Mouse (Mus musculus): ENCODE results near the gene Vps37c.

The Vps37c gene

DNA sequence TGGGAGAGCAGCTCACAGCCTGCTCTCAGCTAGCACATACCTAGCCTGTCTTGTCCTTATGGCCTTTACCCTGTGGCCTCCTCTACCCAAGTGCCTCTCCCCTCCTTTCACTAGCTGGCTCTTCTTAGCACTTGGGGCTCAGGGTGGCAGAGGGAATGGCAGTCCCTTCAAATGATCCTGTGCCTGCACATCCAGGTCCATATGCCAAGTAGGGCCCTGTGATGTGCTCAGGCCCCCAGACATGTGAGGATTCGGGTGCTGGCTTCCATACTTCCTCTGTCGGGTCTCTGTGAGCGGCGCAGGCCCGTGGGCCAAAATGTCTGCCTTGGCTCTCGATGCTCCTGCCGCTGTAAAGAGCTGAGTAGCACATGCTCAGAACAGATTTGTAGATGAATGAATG, 47.3 kb downstream of the Vps37c start:
- in situ Hi-C loops (cut with MboI; ENCODE audit: low sequenced_read_pairs), result no loop called here

DNA sequence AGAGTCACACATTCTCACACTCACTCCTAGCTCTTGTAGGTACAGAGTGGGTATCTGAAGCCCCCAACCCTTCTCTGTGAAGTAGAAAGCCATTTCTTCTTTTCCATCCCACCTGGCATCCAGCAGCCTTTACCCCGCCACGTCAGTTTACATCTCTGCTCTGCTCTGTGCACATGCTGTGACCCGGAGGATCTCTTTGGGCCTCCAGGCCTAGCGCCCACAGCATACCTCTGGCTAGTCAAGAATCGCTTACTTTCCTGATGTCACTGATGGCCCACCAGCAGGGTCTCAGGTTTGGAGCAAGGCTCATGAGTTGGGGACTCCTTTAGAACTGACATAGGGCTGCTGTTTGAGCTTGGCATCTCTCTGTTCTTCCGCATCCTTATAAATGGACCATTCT, 49.5 kb downstream of the Vps37c start:
- in situ Hi-C loops (cut with MboI; ENCODE audit: low sequenced_read_pairs), result no loop called here

DNA sequence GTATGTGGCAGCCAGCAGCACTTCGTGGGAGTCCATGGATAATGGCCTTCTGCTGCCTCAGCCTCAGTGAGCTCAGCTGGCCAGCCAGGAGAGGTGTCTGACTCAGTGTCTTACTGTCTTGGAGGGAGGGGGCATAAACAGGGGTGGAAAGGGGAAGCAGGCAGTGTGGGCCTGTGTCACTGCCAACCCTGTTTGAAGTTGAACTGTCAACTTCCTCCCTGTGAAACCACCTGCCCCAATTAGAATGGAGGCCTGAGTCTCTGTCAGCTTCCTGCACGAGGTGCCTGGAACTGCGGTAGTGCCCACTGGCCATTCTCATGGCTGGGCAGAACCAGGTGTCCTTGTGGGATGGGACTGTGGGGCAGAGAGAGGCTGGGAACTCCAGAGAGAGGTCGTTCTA, 50.3 kb downstream of the Vps37c start, which contains the start of gene Cd5:
Cd5 (minus strand) TSS at position 192 of the 400 bp plus-strand sequence.
- in situ Hi-C loops (cut with MboI; ENCODE audit: low sequenced_read_pairs), result no loop called here

DNA sequence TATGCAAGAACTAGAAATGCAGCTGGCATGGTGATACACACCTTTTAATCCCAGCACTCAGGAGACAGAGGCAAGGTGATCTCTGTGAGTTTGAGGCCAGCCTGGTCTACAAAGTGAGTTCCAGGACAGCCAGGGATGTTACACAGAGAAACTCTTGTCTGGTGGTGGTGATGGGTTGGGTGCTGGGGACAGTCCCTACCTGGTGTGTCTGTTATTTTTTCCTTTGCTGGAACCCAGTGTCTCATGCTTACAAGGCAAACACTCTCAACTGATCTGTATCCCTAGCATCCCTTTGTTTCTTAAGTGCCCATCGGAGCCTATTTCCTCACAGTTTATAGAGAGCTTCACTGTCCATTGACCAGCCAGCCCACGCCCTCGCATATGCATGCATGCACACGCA, 51.4 kb downstream of the Vps37c start:
- in situ Hi-C loops (cut with MboI; ENCODE audit: low sequenced_read_pairs), result no loop called here

DNA sequence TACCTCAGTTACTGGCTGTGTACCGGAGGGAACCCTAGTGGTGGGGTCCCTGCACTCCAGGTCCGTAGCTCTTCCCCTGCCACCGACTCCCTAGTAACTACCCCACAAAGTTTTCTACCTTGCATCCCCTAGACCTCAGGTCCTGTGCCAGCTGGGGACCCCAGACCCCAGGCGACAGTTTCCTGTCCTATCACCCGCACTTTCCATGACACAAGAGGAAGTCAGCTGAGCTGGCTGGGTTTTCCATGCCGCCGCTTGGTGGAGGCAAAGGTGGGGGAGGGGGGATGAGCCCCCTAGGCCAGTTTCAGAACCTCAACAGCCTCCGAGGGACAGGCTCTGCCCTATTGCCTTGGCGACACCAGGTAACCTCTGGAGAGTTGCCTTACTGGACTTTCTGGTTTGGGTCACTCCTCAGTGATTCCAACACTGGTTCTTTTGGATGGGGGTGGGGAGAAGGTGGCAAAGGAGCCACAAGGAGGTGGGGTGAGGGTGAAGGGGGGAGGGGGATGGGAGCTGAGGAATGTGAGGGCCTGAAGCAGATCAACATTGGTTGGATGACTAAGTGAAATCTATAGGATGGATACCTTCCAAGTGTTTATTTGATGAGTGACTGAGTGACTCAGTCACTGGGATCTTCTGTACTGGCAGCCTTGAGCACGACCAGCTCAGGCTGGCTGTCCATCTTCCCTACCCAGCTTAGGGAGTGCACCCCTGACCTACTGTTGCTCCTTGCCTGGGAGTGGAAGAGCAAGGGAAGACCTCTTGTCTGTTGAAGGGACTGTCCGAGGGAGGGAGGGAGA, 52.3 kb downstream of the Vps37c start:
- in situ Hi-C loops (cut with MboI; ENCODE audit: low sequenced_read_pairs), result no loop called here

DNA sequence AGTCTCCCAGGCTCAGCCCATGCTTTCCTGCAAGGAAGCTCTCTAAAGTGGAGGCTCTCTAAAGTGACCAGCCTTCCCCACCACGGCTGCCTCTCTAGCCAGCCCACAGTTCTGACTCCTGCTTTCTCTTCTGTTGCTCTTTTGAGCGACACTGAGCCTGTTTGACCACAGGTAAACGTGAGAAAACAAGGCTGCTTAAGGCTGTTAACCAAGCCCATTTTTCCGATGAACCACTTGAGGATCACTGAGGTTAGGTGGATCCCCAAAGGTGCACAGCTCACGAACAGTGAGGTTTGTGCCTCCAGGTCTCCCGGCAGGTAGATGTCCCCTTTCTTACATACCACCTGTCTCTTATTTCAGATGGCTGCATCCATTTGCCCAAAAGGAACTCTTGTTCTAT, 53.6 kb downstream of the Vps37c start:
- in situ Hi-C loops (cut with MboI; ENCODE audit: low sequenced_read_pairs), result no loop called here

DNA sequence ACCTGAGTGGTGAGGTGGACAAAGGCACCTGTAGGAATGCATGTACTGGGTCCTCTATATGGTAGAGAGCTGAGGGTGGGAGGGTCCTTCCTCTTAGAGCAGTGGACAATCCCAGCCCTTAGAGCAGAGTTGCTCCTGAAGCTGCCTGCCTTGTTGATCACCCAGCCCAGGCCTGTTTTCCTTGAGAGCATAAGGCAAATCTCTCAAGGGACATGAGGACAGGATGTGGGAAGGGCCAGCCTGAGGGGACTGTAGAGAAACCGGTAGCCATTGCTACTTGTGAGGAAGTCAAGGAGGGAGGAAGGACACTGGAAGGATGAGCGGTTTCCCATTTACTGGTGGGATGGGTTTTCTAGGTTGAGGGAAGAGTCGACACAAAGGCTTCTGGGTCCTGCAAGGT, 54.0 kb downstream of the Vps37c start:
- in situ Hi-C loops (cut with MboI; ENCODE audit: low sequenced_read_pairs), result no loop called here

DNA sequence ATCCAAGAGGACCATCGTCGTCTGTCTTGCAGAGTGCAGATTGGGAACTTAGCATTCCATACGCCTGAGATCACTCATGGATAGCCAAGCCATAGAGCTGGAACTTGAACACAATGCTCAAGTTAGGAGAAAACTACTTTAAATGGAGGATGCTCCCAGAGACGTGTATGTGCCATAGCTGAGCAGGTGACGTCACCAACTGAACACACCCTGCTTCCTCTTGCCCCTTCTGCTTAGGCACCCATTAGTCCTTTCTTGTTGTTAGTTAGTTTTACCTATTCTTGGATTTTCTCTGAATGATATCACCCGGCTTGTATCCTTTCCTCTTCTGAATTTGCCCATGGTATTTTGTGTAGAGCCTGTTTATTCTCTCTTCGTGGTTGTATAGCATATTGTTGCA, 58.6 kb downstream of the Vps37c start:
- in situ Hi-C loops (cut with MboI; ENCODE audit: low sequenced_read_pairs), result no loop called here

DNA sequence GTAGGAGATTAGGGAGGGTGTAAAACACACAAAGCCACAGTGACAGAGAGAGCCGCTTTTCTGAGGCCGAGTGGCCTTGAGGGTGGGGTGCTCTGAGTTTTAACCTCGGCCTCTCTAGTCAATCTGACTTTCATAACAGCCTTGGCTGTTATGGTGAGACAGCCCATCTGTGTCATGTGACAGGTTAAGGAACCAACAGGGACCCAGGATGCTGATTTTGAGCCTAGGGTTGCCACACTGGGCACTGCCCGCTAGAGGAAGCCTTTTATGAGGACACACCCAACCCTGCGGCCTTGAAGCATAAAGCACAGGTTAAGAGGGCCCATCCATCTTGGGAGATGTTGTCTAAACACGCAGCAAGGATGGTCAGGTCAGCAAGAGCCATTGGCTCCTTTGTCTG, 59.2 kb downstream of the Vps37c start:
- in situ Hi-C loops (cut with MboI; ENCODE audit: low sequenced_read_pairs), result no loop called here

DNA sequence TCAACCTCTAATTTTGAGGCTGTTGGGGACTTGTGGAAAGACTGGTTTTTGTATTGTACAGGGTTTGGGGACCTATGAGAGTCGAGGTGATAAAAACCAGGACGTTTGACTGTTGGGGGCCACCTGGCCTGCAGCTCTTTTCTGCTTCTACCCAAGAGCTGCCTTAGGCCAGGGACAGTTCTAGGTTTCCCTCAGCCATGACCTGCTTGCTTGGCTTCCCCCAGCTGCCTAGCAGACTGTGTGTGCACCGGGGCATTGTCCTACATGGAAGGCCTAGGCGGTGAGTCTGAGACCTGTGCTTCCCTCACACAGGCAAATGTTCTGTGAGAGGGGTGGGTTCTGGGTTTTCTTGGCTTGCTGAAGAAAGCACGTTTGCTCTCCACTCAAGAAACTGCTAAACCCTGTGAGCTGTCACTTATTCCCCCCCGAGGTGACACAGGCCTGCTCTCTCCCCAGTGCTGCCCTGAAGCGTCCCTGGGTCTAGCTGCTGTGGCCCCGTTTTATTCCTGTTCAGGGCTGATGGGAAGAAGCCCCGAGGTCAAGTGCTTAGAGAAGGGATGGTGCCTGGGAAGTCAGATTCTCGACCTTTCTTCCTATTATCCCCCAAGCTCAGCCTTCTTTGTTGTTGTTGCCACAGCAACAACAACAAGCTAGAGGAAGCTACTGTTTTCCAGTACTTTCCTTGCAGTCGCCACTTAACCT, 60.0 kb downstream of the Vps37c start:
- in situ Hi-C loops (cut with MboI; ENCODE audit: low sequenced_read_pairs), result no loop called here

DNA sequence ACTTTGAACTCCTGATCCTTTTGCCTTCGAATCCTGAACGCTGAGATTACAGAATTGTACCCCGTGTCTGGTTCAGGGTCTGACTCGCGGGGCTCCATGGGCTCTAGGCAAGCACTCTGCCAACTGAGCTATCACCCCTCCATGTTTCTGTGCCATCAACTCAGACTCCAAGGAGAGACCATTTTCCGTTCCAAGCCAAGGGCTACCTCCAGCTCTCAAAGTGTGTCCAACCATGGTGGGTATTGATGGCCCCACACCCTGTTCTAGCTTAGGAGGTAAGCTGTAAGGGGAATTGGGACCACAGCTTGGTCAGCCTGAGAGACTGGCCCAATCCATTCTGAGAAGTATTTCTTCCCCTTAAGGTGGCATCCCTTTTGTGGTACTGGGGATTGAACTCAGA, 60.8 kb downstream of the Vps37c start:
- in situ Hi-C loops (cut with MboI; ENCODE audit: low sequenced_read_pairs), result no loop called here

DNA sequence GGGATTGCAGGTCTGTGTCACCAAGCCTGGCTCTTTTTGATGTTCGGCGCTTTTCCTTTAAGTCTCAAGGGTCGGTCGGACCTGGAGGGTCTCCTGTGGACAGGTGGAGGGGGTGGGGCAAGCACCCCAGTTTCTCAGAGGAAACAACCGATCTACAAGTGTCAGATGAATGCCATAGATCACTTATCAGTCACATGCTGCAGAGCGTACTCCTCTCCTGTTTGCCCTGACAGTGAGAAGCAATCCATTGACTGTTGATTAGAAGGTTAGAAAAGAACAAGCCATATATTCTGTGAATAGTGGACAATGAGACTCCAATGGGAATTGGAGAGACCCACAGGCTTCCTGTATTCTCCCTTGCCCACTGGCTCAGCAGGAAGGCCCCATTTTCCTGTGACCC, 61.6 kb downstream of the Vps37c start:
- in situ Hi-C loops (cut with MboI; ENCODE audit: low sequenced_read_pairs), result no loop called here

DNA sequence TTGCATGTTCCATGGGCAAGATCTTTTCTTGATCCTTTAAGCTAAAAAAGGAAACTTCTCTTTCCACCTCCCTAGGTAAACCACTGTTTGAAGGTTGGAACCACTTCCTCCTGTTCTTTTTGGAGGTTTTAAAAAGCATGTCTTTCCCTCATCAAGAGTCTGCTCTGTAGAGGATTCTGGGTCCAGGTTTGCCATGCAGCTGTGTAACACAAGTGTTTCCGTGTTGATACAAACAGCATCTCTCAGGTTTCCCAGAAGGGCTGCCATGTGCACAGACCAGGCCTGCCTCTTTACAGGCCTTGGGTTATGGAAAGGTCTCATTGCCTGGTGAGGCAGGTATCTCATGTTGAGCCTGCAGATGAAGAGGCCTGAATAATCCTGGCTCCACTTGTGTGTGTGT, 63.1 kb downstream of the Vps37c start:
- in situ Hi-C loops (cut with MboI; ENCODE audit: low sequenced_read_pairs), result no loop called here

DNA sequence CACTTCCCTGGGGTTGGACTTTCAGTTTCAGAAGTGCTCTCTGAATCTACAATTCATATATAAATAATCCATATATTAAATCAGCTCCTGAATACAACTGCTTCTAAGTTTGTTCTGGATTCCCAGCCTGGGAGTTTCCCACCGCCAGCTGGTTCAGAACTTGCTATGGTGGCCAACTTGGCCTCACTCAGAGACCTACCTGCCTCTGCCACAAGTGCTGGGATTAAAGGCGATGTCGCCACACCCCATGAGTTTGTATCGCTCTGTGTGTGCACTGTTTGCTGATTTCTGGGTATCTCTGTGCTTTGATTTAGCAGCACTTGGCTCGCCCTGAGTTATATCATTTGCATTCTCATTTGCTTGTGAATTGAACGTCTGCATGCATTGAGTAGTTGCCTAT, 63.6 kb downstream of the Vps37c start:
- in situ Hi-C loops (cut with MboI; ENCODE audit: low sequenced_read_pairs), result no loop called here

DNA sequence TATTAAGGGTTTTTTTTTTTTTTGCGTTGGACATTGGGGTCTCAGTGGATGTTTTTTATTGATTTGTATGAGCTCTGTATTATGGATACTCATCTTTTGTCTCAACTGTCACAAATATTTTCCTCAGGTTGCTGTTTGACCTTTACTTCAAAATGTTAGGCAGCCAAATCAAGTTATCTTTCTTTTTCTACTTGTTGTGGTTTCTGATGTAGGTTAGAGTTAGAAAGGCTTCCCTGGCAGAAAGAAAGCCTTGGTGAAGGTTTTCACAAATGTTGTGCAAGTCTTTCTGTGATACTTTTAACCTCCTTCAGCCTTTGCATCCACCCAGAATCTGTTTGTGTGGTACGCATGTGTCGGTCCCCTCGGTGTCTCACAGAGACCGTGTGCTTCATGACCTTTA, 64.1 kb downstream of the Vps37c start:
- in situ Hi-C loops (cut with MboI; ENCODE audit: low sequenced_read_pairs), result no loop called here

DNA sequence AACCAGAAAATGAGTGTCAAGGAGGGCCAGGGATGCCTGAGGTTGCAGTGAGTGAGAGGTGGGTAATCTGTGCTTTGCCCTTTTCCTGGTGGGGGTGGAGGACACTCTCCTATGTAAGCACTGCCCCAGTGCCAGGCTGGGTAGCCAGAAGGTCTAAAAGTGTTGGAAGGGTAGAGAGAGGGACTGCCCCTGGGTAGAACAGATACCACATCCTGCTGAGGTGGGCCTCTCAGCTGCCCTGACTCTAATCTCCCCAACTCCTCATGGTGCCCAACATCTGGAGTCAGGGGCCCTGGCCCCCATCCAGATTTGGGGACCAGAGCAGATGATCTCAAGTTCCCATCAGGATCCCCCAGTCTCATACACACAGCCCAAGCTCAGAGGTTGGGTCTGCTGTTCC, 68.6 kb downstream of the Vps37c start:
- in situ Hi-C loops (cut with MboI; ENCODE audit: low sequenced_read_pairs), result no loop called here

DNA sequence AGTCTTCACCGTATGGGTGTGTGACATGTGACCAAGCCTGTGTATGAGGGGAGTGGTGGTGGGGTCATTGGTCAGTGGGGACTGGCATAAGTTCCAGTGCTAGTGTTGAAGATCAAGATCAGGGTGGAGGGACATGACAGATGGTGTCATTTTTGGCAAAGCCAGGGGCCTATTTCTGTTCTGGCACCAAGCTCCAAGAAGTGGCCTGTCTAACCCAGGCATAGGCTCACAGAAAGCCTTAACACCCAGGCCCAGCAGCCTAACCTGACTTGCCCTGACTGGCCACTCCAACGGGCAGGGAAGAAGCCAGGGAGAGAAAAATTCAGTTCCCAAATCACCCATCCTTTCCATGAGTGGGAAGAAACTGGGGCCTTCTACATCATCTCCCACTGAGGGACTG, 69.0 kb downstream of the Vps37c start:
- in situ Hi-C loops (cut with MboI; ENCODE audit: low sequenced_read_pairs), result no loop called here

DNA sequence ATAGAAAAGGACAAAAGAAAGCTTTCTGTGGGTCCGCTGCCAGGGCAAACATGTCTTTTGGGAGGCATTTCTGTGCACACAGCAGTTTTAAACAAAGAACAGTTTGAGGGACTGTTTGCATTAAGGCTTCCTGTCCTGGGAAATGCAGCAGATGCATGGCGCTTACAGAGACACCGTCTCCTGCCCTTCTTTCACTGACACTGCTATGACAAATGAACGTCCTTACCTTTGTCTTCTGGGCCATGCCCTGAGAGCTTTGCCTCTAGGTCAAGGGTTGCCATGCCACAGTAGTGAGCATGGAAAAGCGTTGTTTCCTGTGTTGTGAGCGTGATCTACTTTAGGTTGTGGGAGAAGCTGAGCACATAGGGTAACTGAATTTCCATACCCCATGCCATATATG, 70.2 kb downstream of the Vps37c start:
- in situ Hi-C loops (cut with MboI; ENCODE audit: low sequenced_read_pairs), result no loop called here

DNA sequence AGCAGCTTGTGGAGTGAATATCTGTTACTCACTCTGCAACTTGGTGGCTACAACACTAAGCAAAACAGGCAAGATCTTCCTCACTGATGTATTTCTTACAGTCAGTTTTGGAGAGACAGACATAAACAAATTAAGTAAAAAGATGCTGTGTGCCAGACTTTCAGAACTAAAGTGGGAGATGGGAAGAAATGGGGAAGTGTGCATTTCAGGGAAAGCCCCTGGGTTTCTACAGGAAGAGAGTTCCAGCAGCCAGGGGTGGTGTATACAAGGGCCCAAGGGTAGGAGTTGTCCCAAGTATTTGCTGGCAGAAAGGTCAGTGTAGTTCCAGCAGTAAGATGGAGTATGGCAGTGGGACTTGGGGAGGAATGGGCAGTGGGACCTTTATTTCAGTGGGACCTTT, 71.0 kb downstream of the Vps37c start:
- in situ Hi-C loops (cut with MboI; ENCODE audit: low sequenced_read_pairs), result no loop called here

DNA sequence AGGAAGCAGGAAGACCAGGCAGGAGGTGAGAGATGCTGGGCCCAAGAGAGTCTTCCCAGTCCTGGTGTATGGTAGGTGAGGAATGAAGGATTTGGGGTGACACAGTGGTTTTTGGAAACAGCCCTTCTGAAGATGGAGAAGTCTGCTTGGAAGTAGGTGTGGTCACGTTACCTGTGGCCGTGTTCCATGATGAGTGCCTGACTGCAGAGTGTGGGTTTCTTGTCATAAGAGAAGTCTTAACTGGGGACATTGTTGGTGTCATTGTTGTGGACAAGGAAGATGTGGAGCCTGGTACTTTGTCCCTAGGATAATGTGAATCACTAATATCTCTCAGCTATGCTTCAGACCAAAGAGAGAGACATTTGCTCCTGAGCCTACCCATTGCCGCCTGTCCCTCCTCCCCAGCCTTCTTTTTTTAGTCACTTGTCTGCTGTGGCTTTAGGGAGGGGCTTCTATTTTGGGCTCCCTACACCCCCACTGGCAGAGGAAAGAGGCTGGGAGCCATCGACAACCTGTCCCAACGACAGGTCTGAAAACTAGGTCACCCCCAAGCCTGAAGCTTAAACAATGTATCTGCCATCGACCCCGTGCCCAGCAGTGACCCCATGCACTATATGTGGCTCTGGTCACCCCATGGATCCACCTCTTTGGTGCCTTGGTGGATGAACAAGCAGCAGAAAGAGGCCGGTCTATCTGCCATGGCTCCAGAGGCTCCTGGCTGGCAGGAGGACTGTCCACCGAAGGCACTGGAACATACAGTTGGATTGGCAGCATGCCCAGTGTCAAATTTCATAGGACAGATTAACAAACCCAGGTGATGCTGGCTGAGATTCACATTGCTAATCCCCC, 71.7 kb downstream of the Vps37c start:
- in situ Hi-C loops (cut with MboI; ENCODE audit: low sequenced_read_pairs), result no loop called here

DNA sequence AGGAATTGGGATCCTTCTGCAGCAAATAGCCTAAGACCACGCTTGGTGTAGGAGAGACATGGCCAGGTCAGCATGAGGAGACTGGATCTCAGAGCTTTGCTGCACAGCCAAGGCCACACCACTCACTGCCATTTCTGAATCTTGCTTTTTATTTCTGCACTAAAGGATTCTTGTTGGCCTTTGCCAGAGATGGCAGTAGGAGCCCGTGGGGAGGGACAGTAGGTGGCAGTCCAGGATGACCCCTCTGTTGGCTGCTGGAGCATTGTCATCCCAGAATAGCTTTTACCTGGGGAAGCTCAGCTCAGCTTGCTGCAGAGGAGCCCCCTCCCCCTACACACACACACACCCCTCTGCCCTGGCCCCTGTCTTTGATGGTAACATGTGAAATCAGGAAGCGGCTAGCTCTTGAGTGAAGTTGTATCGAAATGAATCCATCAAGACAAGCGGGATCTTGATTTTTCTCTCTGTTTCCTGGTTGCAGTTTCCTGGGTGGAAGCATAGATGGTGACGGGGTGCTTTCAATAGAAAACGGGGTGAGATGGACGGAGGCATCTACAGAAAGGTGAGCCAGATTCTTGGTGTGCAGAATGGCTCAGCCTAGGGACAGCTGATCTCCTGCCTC, 73.4 kb downstream of the Vps37c start:
- in situ Hi-C loops (cut with MboI; ENCODE audit: low sequenced_read_pairs), result no loop called here
